Mouse (Mus musculus) cerebellum, adult 9-10 months (tissue): Measurements from ENCODE around the gene Ftsj3.
A peak's percentile ranks its signal among the peaks of the same experiment; 100 is the strongest.
"Not testable (repeated sequence)": the region's sequence is repeated elsewhere in the genome, so short reads cannot be mapped to it uniquely, and the experiment has no call there.

Experiments
- DNase-seq: peaks from one replicate; pipeline ENCODE4 v3.0.0; 2022

Gene Ftsj3

GRCm38 (mm10) chr11:106268326-106269059 is 12.6 kb upstream of the Ftsj3 start:
- DNase-seq, result peak; percentile 96

GRCm38 (mm10) chr11:106267871-106268270 is 12.0 kb upstream of the Ftsj3 start:
- peak; percentile 88 for DNase-seq

GRCm38 (mm10) chr11:106267311-106267852 is 11.5 kb upstream of the Ftsj3 start:
- DNase-seq, result peak; percentile 98

DNA sequence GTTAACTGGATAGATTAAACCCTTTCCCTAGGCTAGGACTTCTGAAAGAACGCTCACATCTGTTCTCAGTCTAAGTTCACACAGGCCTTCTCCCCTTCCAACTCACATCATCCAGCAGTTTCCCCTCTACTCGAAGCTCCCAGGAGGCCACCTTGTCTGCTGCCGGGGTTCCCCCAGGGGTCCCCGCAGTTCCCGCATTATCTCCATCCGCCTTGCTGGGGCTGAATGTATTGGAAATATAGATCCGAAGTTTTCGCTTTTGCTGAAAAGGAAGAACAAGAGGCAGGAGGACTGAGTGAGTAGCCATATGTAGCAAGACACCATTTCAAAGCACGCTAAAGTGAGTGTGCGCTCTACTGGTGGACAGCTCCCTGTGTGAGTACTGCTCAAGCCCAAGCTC is 10.6 kb upstream of the Ftsj3 start:
- peak; percentile 63 for DNase-seq

DNA sequence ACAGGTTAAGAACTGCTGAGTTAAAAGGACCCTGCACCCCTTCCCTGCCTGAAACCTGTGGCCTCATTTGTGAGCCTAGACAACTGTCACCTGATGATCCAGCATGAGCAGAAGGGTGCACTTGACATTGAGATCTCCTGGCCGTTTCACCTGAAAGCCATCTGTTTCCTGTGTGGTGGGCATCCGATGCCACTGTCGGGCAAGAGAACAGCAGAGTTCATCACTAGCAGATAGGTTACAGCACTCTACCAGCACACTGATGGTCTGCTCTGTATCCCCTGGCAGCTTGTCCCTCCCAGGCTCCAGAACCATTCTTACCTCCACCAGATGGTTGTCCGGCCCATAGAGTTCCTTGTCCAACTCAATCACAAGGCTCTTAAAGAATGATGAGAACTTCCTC is 9.7 kb upstream of the Ftsj3 start:
- DNase-seq, result peak; percentile 62

- DNase-seq, result peak; percentile 49
These were observed 9.1 kb upstream of the Ftsj3 start for GRCm38 (mm10) chr11:106264988-106265387.

- DNase-seq, result peak; percentile 62
These were observed 8.1 kb upstream of the Ftsj3 start for GRCm38 (mm10) chr11:106263963-106264362.

DNA sequence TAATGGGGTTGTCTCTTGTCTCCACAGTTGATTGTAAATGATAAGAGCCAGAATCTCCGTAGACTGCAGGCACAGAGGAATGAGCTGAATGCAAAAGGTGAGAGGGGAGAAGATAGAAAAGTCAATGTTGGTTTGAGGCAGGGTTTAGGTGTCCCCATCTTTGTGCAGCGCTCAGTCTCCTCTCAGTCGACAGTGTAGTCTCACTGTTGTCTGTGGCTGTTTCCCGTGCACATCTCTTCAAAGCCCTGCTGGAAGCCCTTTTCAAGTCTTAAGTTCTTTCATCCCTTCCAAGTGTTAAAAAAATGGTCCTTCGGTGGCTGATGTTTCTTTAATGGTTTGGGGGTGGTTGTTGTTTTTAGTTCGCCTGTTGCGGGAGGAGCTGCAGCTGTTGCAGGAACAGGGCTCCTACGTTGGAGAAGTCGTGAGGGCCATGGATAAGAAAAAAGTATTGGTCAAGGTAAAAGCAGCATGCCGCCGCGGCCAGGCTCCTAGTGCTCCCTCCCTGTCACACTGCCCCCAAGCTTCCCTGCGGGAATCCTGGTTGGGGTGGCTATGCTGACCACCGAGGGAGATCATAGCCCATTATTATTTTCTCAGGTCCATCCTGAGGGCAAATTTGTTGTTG is 5.1 kb upstream of the Ftsj3 start:
- peak; percentile 19 for DNase-seq

DNA sequence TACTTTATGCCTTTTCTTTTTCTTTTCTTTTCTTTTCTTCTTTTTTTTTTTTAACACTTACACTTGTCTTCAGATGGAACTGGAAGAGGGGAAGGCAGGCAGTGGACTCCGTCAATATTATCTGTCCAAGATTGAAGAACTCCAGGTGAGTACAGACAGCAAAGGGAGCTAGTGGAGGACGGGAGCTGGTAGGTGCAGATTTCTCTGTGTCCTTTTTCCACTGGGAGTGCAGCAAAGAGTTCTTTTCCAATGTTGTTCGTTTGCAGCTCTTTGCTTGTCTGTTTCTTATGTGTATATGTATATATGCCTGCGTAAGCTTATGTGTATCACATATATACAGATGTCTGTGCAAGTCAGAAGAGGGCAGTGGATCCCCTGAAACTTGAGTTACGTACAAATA is 896 bp upstream of the Ftsj3 start:
- peak; percentile 69 for DNase-seq

DNA sequence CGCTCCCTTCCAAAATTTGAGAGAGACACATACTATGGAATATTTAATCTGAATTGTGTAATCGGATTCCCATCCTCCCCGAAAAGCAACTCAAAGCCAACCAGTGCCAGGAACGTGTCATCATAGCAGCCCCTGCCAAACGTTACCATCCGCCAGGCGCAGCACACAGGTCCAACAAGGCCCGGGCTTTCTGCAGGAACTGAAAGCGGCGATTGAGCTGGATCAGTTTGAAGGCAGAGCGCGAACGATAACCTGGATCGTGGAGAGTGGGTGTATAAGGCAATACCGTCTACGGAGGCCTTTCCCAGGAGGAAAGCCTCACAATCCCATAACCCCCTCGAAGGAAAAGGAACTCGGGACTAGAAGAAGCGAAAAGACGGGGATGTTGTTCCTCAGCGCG is 705 bp downstream of the Ftsj3 start:
- DNase-seq, result no peak

DNA sequence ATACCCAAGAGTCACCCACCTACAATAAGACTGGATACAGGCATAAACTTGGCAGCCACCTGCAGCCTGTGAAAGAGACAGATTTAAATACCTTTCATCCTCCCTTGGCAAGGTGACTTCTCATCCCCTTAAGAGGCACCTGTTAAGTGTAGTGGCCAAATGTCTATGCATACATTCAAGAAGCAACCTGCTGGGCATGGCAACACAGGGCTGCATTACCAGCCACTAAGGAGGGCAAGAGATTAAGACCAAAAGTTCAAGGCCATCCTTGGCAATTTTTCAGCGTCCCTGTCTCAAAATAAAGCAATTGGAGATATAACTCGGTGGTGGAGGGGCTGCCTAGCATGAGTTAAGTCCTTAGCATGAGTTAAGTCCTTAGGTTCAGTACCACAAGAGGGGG is 1.1 kb downstream of the Ftsj3 start:
- DNase-seq, result peak; percentile 61

DNA sequence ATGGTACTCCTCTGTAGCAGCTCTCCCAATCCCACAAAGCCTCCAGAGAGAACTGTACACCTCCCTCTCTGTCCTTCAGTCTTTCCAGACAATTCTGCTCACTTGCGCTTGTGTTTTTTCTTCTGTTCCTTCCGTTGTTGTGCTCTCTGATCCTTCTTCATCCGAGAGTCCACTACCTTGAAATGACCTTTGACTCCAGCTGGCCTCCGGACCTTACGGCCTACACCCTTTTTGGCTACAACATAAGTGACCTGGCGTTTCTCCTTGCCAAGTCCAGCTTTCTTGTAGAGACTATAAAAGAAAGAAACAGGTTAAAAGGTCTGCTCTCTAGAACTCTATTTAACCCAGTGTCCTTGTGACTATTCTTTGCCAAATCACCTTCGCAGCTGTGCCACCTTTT is 6.6 kb downstream of the Ftsj3 start:
- DNase-seq, result no peak

DNA sequence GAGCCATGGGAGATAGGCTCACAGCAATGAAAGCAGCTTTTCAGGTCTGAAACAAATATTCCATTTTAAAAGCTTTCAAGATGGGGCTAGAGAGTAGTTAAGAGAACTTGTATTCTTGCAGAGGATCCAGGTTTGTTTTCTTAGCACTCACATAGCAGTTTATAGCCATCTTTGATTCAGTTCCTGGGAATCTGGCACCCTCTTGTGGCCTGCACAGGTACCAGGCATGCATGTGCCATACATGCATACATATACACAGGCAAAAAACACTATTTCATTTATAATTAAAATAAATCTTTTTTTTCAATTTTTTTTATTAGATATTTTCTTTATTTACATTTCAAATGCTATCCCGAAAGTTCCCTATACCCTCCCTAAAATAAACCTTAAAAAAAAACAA is 9.0 kb downstream of the Ftsj3 start:
- no peak for DNase-seq

GRCm38 (mm10) chr11:106233978-106234377 is 21.9 kb downstream of the Ftsj3 start:
- not testable (repeated sequence) for DNase-seq

DNA sequence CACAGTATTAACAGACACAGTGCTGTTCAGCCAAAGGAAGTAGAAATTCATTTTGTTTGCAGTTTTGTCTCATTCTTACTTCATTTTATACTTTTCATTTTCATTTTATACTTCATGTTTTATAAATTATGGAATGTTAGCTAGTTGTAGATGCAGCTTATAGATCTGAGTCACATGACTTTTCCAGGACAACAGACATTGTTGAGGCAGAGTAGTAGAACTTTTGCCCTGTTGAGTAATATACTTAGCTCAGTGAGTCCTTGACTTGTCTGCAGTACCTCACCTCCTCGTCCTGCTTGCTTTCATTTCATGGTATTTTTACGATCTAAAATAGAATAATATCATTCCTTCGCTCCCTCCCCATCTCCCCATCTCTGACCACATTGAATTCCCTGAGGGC is 35.3 kb downstream of the Ftsj3 start:
- no peak for DNase-seq

DNA sequence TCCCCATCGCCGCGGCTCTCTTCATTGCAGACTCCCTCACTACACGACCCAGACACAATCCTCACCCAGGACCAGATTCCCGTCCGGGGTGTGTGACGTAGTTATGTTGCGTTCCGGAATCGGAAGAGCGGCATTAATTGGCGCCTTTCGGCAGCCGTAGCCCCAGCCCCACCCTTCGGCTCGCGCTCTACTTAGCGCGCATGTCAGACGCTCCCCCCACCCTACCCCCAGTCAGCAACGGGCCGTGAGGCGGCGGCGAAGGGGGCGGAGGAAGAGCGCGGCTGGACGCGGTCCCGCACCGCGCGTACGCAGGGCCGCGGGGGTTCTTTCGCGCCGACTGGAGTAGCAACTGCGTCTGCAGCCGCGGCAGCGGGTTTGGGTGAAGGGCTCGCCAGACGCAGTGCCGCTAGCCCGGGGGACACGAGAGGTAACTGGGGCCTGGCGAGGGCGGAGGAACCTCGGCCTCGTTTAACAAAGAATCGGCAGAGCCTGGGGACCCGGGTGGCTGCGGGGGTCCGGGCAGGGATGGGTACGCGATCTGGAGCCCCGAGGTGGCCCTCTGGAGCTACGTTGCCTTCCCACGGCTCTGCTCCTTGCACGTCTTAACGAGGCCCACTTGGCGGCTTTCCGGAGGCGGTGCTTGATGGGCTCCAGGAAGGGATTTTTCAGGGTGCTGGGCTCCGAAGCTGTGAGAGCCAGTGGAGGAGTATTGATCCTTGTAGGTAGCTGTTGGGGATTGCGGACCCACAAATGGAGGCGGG is 39.0 kb downstream of the Ftsj3 start, which contains the start of gene Ddx42:
Ddx42 (plus strand) TSS at position 197 of the 761 bp plus-strand sequence.
- DNase-seq, result peak; percentile 93

DNA sequence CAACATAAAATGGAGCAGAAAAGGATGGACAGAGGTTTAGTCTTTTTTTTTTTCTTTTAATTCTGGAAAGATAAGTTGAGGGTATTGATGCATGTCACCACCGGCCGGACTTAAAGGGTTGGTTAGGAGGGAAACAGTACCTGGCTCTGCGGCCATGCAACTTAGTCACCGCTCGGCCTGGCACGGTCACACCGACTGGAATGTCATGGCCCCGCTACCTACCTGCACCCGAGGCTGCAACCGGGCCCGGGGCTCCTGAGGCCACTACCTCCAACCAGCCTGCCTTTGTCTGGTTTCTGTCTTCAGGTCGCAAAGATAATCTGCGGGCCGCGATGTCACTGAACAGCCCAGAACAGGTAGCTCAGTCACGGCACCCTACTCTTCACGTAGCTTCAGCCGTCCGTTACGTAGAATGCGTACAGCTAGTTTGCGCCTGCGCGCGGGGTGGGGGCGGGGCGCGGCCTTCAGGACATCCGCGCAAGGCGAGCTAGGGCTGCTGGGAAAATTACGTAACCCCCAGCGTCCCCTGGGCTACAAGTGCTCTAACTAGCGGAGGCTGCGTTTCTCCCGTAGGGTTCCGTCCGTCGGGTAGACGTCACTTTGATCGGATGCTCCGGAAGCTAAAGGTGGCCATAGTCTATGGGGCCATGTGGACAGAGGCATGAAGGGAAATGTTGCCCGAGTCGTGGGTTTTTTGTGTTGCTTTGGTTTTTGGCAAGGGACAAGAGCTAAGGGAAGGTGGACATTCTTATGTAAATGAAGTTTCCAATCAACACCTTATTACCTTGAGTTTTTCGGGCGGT is 39.8 kb downstream of the Ftsj3 start, which contains the start of gene Ccdc47:
Ccdc47 (minus strand) TSS at position 418 of the 803 bp plus-strand sequence.
- peak; percentile 98 for DNase-seq

DNA sequence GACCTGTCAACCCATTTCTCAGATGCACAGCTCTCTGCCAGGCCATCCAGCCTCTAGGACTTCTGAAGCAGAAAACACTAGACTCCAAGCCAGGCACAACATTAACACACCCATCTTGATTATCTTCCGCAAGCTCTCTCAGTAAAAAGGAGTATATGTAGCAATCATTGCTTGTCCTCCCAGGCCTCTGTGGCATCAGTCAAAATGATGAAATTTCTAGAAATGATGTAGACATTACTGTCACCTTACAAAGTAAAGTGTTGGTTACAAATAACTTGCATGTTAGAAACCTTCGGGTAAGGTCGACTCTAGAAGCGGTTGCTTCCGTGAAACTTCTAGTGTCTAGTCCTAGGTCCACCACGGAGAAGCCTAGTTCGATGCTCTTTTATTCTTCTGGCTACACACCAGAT is 40.4 kb downstream of the Ftsj3 start:
- DNase-seq, result peak; percentile 45

DNA sequence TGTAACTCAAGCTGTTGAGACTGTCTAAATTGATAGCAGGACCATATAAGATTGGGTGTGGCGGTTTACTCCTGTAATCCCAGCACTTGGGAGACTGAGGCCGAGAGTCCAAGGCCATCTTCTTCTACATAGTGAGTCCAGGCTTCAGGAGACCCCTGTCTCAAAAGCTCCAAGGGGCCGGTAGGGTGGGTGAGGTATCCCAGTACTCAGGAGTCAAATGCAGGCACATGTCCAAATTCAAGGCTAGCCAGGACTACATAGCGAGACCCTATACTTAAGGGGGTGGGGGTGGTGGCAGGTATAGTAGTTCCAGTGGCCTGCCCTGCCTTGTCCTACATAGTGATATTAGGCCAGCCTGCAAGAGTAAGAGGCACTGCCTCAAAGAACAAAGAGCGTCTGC is 41.0 kb downstream of the Ftsj3 start:
- peak; percentile 64 for DNase-seq

DNA sequence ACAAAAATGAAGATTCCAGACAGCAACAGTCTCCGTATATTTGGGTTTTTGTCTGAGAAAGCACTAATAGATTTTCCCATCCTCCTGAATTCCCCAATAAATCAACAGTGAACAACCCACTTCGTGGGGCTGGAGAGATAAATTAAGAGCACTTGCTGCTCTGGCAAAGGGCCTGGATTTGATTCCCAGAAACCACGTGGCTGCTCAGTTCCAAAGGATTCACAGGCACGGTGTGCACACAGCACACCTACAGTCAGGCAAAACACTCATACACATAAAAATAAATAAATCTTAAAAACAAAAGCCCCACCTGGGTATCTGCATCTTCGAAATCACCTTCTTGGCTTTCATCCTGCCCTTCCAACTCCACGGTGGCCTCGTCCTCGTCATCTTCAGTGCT is 43.1 kb downstream of the Ftsj3 start:
- DNase-seq, result no peak

- DNase-seq, result no peak
These were observed 53.8 kb downstream of the Ftsj3 start, which contains the start of gene Strada for GRCm38 (mm10) chr11:106202123-106202465. Strada (minus strand) TSS chr11:106202168.

- no peak for DNase-seq
These were observed 54.3 kb downstream of the Ftsj3 start for GRCm38 (mm10) chr11:106201337-106202122.
